Mouse (Mus musculus): Measurements from ENCODE around the gene Msi2.

- no peak for TF ChIP-seq POLR2A (IDR thresholded peaks at IDR 0.05; ENCODE audit: low read depth, low read length)
- TF ChIP-seq CTCF (IDR thresholded peaks at IDR 0.05; ENCODE audit: extremely low read depth, insufficient read depth, insufficient read length, insufficient replicate concordance): no peak
Measured at GRCm38 (mm10) chr11:88514151-88514926, 204.0 kb downstream of the Msi2 start.
